Mouse (Mus musculus) left cerebral cortex, adult 9 months (tissue): ENCODE measurements around the gene Barhl1.

Experiments
- DNase-seq, 2 experiments: peaks; one replicate each; pipeline ENCODE4 v3.0.0; 2022; ENCODE audit warnings: low spot score in 2 of 2

Gene Barhl1

GRCm38 (mm10) chr2:28911331-28912038, 5.0 kb downstream of the Barhl1 start:
- DNase-seq, result no peak

GRCm38 (mm10) chr2:28910877-28911276, 5.6 kb downstream of the Barhl1 start:
- DNase-seq, result no peak

GRCm38 (mm10) chr2:28909818-28910710, 6.4 kb downstream of the Barhl1 start:
- DNase-seq, result no peak

- DNase-seq, result no peak
Observed at GRCm38 (mm10) chr2:28909186-28909817, 7.2 kb downstream of the Barhl1 start.

- no peak for DNase-seq
Observed at GRCm38 (mm10) chr2:28908389-28909153, 7.9 kb downstream of the Barhl1 start.

GRCm38 (mm10) chr2:28907691-28908388, 8.6 kb downstream of the Barhl1 start:
- no peak for DNase-seq

- no peak for DNase-seq
Observed at GRCm38 (mm10) chr2:28905561-28905960, 10.9 kb downstream of the Barhl1 start.

- DNase-seq, result no peak
Observed at GRCm38 (mm10) chr2:28904786-28905185, 11.7 kb downstream of the Barhl1 start.

- DNase-seq, result no peak
Observed at GRCm38 (mm10) chr2:28903871-28904270, 12.6 kb downstream of the Barhl1 start.

- DNase-seq, result no peak
Observed at GRCm38 (mm10) chr2:28902291-28902690, 14.2 kb downstream of the Barhl1 start.

GRCm38 (mm10) chr2:28897340-28897899, 19.0 kb downstream of the Barhl1 start:
- DNase-seq, result no peak

GRCm38 (mm10) chr2:28895876-28896275, 20.6 kb downstream of the Barhl1 start:
- no peak for DNase-seq

GRCm38 (mm10) chr2:28893526-28893925, 22.9 kb downstream of the Barhl1 start:
- DNase-seq, result no peak

GRCm38 (mm10) chr2:28892796-28893195, 23.7 kb downstream of the Barhl1 start:
- DNase-seq, result no peak

- no peak for DNase-seq
Observed at GRCm38 (mm10) chr2:28884914-28885313, 31.6 kb downstream of the Barhl1 start.

GRCm38 (mm10) chr2:28882826-28883485, 33.5 kb downstream of the Barhl1 start:
- no peak for DNase-seq

- no peak for DNase-seq
Observed at GRCm38 (mm10) chr2:28882047-28882446, 34.4 kb downstream of the Barhl1 start.

GRCm38 (mm10) chr2:28881275-28881674, 35.2 kb downstream of the Barhl1 start:
- DNase-seq, result no peak

- DNase-seq, result no peak
Observed at GRCm38 (mm10) chr2:28875554-28875953, 40.9 kb downstream of the Barhl1 start.

GRCm38 (mm10) chr2:28867495-28867894, 49.0 kb downstream of the Barhl1 start:
- no peak for DNase-seq
